Mouse (Mus musculus) liver, embryonic 14.5 days (tissue): ENCODE results near the gene Lrp5. TPM values are rescaled to one million over a fixed set of nuclear protein-coding genes. Genes with fewer than 3 reads are reported as not detected.

ENCODE experiments used
- ATAC-seq: fragments of 200-750 bp; cut with Nextera tagmentation; 2 replicates; pipeline ENCODE4 v1.8.0; 2017; ENCODE audit warnings: moderate number of reproducible peaks, mild to moderate bottlenecking, moderate library complexity; ENCODE audit not compliant: insufficient read depth
- DNase-seq, 3 experiments: peaks; one replicate each; pipeline ENCODE4 v3.0.0-alpha.2; 2012 to 2013; ENCODE audit warnings: low read depth in 3 of 3, low spot score in 3 of 3
- H3K27ac ChIP-seq: fragments of 300-500 bp; sonication (generic); 2 replicates; pipeline ENCODE4 v1.5.1; 2014; ENCODE audit warnings: moderate library complexity, mild to moderate bottlenecking, control low read depth, inconsistent platforms
- H3K27me3 ChIP-seq: fragments of 300-500 bp; sonication (generic); 2 replicates; pipeline ENCODE4 v1.6.1; 2014; ENCODE audit warnings: mild to moderate bottlenecking, low read length, moderate library complexity; ENCODE audit not compliant: control insufficient read depth, insufficient read depth
- H3K36me3 ChIP-seq: fragments of 300-500 bp; sonication (generic); replicated peaks from 2 replicates; pipeline ENCODE4 v1.6.1; 2014; ENCODE audit warnings: low read depth; ENCODE audit not compliant: control insufficient read depth, insufficient read depth
- H3K4me1 ChIP-seq, 2 experiments: fragments of 200-500 bp in 1 of 2; fragments of 300-500 bp in 1 of 2; sonication (generic) in 1 of 2; replicated peaks; 2 replicates each; pipeline ENCODE4 v1.6.1; 2012 to 2014; ENCODE audit warnings: antibody characterized with exemption in 1 of 2, inconsistent platforms in 1 of 2, low read length in 1 of 2; ENCODE audit not compliant: control insufficient read depth in 2 of 2, insufficient read depth in 2 of 2
- H3K4me2 ChIP-seq: fragments of 300-500 bp; sonication (generic); 2 replicates; pipeline ENCODE4 v1.6.1; 2014; ENCODE audit warnings: low read depth, mild to moderate bottlenecking, control low read depth, moderate library complexity
- H3K4me3 ChIP-seq, 2 experiments: fragments of 200-500 bp in 1 of 2; fragments of 300-500 bp in 1 of 2; sonication (generic) in 1 of 2; 2 replicates each; pipeline ENCODE4 v1.5.1; 2012 to 2014; ENCODE audit warnings: low read depth in 2 of 2, low read length in 2 of 2, mild to moderate bottlenecking in 2 of 2, control low read depth in 1 of 2, inconsistent platforms in 1 of 2, moderate library complexity in 1 of 2; ENCODE audit not compliant: insufficient read depth in 1 of 2
- H3K9ac ChIP-seq: fragments of 300-500 bp; sonication (generic); replicated peaks from 2 replicates; pipeline ENCODE4 v1.6.1; 2014; ENCODE audit warnings: mild to moderate bottlenecking, control low read depth, moderate library complexity
- H3K9me3 ChIP-seq: fragments of 300-500 bp; sonication (generic); 2 replicates; pipeline ENCODE4 v1.6.1; 2016; ENCODE audit warnings: low read length, mixed read lengths; ENCODE audit not compliant: control insufficient read depth
- CTCF ChIP-seq: IDR thresholded peaks from 2 replicates; pipeline ENCODE4 v1.5.1; 2016; ENCODE audit warnings: antibody characterized with exemption, low read depth, control low read depth
- EP300 ChIP-seq: IDR thresholded peaks from 2 replicates; pipeline ENCODE4 v1.6.1; 2016; ENCODE audit warnings: antibody characterized with exemption, low read depth
- WGBS: fragments of 180-500 bp; shearing (Covaris S2); extraction: QIAGEN DNeasy Blood & Tissue Kit; methylation state at CpG from one replicate; pipeline ENCODE4 v1.1.7; 2014; ENCODE audit not compliant: insufficient replicate concordance; 5-methylcytosine and 5-hydroxymethylcytosine counted together
- polyA plus RNA-seq, 2 experiments: library from polyadenylated mRNA; depleted of rRNA in 1 of 2; stranded (reverse) in 1 of 2; unstranded in 1 of 2; fragments of >200 nt; fragmentation: Nextera tagmentation in 1 of 2; extraction: Ambion mirVana in 1 of 2; gene quantifications; 2 replicates each; pipeline versions ENCODE4 v1.2.1 to v1.2.3; 2012 to 2014

The Lrp5 gene
- polyA plus RNA-seq, 2 experiments, result 2.3 to 6.8 TPM

DNA sequence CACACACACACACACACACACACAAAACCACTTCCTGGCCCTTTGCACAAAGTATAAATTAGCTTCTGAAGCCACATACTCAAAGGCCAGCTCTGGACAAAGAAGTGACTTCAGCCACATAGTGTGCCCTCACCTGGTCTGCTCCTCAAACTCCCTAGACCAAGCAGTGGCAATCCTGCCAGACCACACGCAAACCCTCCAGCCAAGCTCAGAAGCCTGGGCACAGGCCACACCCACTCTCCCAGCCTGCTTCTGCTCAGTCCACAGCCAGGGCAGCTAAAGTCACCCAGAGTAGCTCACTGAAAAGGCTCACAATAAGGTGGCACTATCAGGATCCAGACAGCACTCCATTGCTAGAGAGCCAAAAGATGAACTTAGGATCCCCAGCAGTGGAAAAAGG, 30.2 kb downstream of the Lrp5 start:
- no peak for ATAC-seq
- H3K4me2 ChIP-seq, result no peak overlapping the region
- H3K9me3 ChIP-seq, result no peaks in the 10 kb centered on the region
- no peak overlapping the region for H3K4me3 ChIP-seq
- DNase-seq, result no peak
- no peak for TF ChIP-seq CTCF
- H3K27me3 ChIP-seq, result no peaks in the 10 kb centered on the region
- 42% methylated on average over 1 of the region's 1 CpGs for WGBS
- no peak overlapping the region for H3K9ac ChIP-seq
- H3K4me1 ChIP-seq, result no peaks in the 10 kb centered on the region
- H3K36me3 ChIP-seq, result peaks cover 8% of the 10 kb centered on the region
- H3K27ac ChIP-seq, result no peak overlapping the region

DNA sequence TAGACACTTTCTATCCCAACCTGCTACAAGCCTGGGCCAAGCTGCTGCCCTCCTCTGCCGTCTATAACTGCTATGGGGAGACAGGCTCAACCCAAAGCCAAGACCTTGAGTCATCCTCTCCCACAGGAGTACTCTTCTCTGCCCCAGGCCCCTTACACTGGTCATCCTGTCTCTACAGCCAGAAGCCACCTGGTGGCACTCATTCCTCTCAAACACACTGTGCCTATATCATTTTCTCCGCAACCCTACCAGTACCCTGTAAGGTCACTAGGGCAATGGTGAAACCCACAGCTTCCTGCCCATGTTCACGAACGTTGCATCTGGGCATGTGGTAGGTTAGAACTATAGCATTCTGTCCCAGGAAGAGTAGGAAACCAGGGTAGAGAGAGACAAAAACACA, 31.4 kb downstream of the Lrp5 start:
- H3K27ac ChIP-seq, result no peak overlapping the region
- no peaks in the 10 kb centered on the region for H3K4me1 ChIP-seq
- no peak overlapping the region for H3K9ac ChIP-seq
- H3K4me3 ChIP-seq, result no peak overlapping the region
- H3K27me3 ChIP-seq, result no peaks in the 10 kb centered on the region
- H3K9me3 ChIP-seq, result no peaks in the 10 kb centered on the region
- H3K36me3 ChIP-seq, result peaks cover 8% of the 10 kb centered on the region
- no peak for TF ChIP-seq EP300
- TF ChIP-seq CTCF, result peak; percentile 30; the same call in 1 of the 2 replicates
- no peak for ATAC-seq
- H3K4me2 ChIP-seq, result no peak overlapping the region
- no peak for DNase-seq
- WGBS, result 38% methylated on average over 4 of the region's 4 CpGs

DNA sequence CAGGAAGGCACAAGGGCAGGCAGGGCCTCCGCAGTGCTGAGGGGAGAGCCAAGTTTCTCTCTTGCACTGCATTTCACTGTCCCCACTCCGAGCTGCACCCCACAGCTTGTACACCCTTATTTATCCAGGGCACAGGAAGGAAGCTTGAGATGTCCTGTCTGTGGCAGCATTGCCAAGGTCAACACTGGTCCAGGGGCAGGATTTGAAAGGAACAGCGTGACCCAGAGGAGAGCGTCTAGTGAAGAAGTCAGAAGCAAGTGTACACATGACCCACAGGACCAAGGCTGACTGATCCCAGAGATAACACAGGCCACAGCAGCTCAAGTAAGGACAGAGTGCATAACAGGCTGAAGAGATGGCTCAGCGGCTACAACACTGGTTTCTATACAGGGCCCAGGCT, 32.3 kb downstream of the Lrp5 start:
- no peak for TF ChIP-seq CTCF
- no peak for TF ChIP-seq EP300
- H3K27me3 ChIP-seq, result no peaks in the 10 kb centered on the region
- H3K36me3 ChIP-seq, result peaks cover 8% of the 10 kb centered on the region
- H3K27ac ChIP-seq, result no peak overlapping the region
- no peak overlapping the region for H3K9ac ChIP-seq
- ATAC-seq, result peak; percentile 24; the same call in 1 of the 2 replicates
- 52% methylated on average over 5 of the region's 5 CpGs for WGBS
- no peak overlapping the region for H3K4me2 ChIP-seq
- no peaks in the 10 kb centered on the region for H3K9me3 ChIP-seq
- H3K4me3 ChIP-seq, result no peak overlapping the region
- H3K4me1 ChIP-seq, result no peaks in the 10 kb centered on the region
- no peak for DNase-seq

DNA sequence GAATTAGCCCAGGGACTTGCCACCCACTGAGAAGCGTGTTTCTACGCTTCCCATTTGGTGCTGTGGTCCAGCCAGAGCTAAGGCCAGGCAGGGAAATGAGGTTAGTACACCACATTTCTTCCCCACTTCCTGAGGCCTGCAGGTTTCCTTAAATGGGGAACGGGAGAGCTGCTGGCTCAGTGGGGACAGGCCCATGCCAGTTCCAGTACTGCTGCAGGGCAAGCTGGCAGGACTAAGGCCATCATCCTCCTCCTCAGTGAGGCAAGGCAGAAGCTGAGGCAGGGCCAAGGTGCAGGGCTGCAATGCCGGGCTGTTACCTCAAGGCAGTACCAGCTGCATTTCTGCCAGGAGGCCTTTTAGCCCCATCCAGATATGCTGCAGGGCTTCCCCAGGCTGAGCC, 32.9 kb downstream of the Lrp5 start:
- peaks cover 8% of the 10 kb centered on the region for H3K36me3 ChIP-seq
- H3K4me3 ChIP-seq, result no peak overlapping the region
- no peaks in the 10 kb centered on the region for H3K9me3 ChIP-seq
- no peak for TF ChIP-seq CTCF
- TF ChIP-seq EP300, result no peak
- no peak overlapping the region for H3K9ac ChIP-seq
- ATAC-seq, result no peak
- 0 out of 4 replicates have a peak, but pooled peaks cover 0 to 1% of the 10 kb centered on the region in 2 experiments for H3K4me1 ChIP-seq
- DNase-seq, result no peak
- H3K27me3 ChIP-seq, result no peaks in the 10 kb centered on the region
- no peak overlapping the region for H3K27ac ChIP-seq
- no peak overlapping the region for H3K4me2 ChIP-seq
- WGBS, result 66% methylated on average over 4 of the region's 4 CpGs

DNA sequence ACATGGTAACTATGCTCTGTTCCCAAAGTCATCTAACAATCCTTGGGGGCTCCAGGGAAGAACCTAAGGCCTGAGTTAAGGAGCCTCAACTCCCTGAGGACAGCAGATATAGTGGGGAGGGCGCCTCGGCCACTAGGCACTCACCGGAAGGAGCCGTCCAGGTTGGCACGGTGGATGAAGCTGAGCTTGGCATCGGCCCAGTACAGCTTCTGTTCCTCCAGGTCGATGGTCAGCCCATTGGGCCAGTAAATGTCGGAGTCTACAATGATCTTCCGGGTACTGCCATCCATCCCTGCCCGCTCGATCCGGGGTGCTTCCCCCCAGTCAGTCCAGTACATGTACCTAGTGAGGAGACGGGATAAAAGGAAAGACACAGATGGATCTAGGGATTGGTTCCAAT, 34.4 kb downstream of the Lrp5 start:
- ATAC-seq, result no peak
- no peak overlapping the region for H3K4me3 ChIP-seq
- no peak overlapping the region for H3K9ac ChIP-seq
- TF ChIP-seq EP300 (no peak), CTCF (no peak)
- H3K4me2 ChIP-seq, result no peak overlapping the region
- H3K9me3 ChIP-seq, result no peaks in the 10 kb centered on the region
- 79% methylated on average over 13 of the region's 13 CpGs for WGBS
- peaks cover 0 to 2% of the 10 kb centered on the region in 2 experiments; a peak in 1 of 4 replicates for H3K4me1 ChIP-seq
- DNase-seq, result no peak
- H3K27ac ChIP-seq, result no peak overlapping the region
- H3K36me3 ChIP-seq, result peaks cover 8% of the 10 kb centered on the region
- no peaks in the 10 kb centered on the region for H3K27me3 ChIP-seq

DNA sequence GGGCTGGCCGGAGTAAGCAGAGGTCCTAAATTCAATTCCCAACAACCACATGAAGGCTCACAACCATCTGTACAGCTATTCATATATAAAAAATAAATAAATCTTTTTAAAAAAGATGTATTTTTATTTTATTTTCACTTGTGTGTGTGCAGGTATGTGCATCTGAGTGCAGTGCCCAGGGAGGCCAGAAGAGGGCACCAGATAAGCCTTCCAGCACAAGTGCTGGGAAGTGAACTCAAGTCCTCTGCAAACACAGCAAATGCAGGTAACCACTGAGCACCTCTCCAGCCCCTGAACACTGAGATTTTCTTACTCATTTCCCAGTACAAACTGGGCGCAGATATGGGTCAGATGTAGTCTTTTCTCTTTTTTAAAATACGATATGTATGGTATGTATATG, 35.1 kb downstream of the Lrp5 start:
- TF ChIP-seq EP300 (no peak), CTCF (peak; percentile 60)
- peaks cover 0 to 2% of the 10 kb centered on the region in 2 experiments; a peak in 1 of 4 replicates for H3K4me1 ChIP-seq
- 78% methylated on average over 3 of the region's 3 CpGs for WGBS
- no peaks in the 10 kb centered on the region for H3K9me3 ChIP-seq
- H3K9ac ChIP-seq, result no peak overlapping the region
- no peak for ATAC-seq
- H3K36me3 ChIP-seq, result peaks cover 8% of the 10 kb centered on the region
- no peak overlapping the region for H3K4me3 ChIP-seq
- no peak for DNase-seq
- H3K27me3 ChIP-seq, result no peaks in the 10 kb centered on the region
- no peak overlapping the region for H3K4me2 ChIP-seq
- H3K27ac ChIP-seq, result no peak overlapping the region
